Mouse (Mus musculus): ENCODE measurements around the gene Bcar3. TPM values are rescaled to one million over a fixed set of nuclear protein-coding genes. Genes with fewer than 3 reads are reported as not detected.
A peak's percentile ranks its signal among the peaks of the same experiment; 100 is the strongest.
"Not testable (repeated sequence)": the region's sequence is repeated elsewhere in the genome, so short reads cannot be mapped to it uniquely, and the experiment has no call there.

The Bcar3 gene
- 13.8 and 15.5 TPM in 2 replicates for polyA plus RNA-seq (2015; fragmentation: Nextera tagmentation; extraction: Ambion mirVana)

DNA sequence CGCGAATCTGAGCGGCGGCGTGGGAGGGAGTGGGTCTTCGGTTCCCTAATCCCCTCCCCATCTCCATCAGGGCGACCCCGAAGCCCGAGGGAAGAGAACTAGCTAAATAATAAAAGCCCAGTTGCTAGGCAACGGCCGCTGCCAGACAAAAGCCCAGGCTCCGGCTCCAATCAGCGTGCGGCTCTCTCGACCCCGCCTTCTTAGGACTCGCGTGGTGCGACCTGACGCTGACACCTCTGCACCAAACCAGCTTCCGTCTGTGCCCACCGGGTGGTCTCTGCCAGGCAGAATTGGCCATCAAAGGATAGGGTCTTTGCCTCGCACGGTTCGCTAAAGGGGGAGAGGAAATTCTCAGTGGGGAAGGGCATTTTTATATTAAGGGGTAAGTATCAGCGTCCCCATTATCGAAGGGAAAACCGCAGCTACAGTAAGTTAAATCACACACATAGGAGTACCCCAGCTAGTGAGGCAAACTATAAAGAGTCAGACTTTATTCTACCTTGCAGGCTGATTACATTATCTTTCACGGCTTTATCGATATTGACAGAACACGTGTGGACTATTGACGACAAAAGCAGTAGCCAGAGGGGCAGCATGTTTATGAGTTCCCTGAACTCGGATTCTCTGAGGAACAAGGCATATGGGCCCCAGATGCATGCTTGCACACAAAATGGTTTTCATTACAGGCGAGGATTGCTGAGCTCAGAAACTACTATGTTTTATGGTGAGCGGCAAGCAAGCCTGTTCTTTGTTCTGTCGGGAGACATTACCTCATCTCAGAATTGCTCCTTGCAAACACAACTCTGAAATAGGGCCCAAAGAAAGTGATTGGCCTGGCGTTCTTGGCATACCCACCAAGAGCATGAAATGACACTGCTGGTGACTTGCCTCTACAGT, at the start of gene Bcar3:
Gene Bcar3 (plus strand): TSS at position 183 of the 897 bp plus-strand sequence.
- peak within 1 kb of the TSS; percentile 97 for H3K27ac ChIP-seq
- H3K9ac ChIP-seq: peak within 1 kb of the TSS; percentile 80
- peak; percentile 69 for ATAC-seq (replicated peaks; ENCODE audit: low FRiP score)
- 6% methylated on average over 37 of the region's 37 CpGs for WGBS
- no peaks in the 10 kb centered on the region for H3K27me3 ChIP-seq
- H3K36me3 ChIP-seq: no peaks in the 10 kb centered on the region
- H3K4me2 ChIP-seq: peak within 1 kb of the TSS; percentile 68
- H3K4me1 ChIP-seq: peaks cover 20% of the 10 kb centered on the region
- no peaks in the 10 kb centered on the region for H3K9me3 ChIP-seq (replicated peaks)
- H3K4me3 ChIP-seq (replicated peaks): peak within 1 kb of the TSS; percentile 72

DNA sequence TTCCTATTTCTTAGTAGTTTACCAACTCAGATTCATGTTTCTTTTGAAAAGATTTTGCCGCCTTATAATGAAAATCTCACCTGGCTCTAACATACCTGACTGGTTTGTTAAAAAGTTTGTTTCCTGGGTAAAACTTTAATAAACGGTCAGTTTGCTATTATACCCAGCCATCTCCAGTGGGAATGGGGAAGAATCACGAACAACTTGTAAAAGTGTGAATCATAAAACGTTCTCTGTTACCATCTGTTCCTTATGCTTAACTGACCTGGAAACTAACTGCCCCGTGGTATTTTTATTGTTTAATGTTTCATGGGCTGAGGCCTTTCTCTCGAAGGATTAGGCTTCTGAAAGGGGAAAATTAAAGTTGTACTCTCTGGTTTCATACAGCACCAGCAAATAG, 49.2 kb upstream of the Bcar3 start:
- peak overlapping the region; percentile 95 for H3K4me3 ChIP-seq (replicated peaks)
- H3K9me3 ChIP-seq (replicated peaks): no peaks in the 10 kb centered on the region
- H3K27me3 ChIP-seq: no peaks in the 10 kb centered on the region
- H3K4me2 ChIP-seq: peak overlapping the region; percentile 87
- 45% methylated on average over 6 of the region's 6 CpGs for WGBS
- H3K4me1 ChIP-seq: peaks cover 24% of the 10 kb centered on the region
- no peaks in the 10 kb centered on the region for H3K36me3 ChIP-seq
- H3K27ac ChIP-seq: peak overlapping the region; percentile 75
- H3K9ac ChIP-seq: no peak overlapping the region
- no peak for ATAC-seq (replicated peaks; ENCODE audit: low FRiP score)

DNA sequence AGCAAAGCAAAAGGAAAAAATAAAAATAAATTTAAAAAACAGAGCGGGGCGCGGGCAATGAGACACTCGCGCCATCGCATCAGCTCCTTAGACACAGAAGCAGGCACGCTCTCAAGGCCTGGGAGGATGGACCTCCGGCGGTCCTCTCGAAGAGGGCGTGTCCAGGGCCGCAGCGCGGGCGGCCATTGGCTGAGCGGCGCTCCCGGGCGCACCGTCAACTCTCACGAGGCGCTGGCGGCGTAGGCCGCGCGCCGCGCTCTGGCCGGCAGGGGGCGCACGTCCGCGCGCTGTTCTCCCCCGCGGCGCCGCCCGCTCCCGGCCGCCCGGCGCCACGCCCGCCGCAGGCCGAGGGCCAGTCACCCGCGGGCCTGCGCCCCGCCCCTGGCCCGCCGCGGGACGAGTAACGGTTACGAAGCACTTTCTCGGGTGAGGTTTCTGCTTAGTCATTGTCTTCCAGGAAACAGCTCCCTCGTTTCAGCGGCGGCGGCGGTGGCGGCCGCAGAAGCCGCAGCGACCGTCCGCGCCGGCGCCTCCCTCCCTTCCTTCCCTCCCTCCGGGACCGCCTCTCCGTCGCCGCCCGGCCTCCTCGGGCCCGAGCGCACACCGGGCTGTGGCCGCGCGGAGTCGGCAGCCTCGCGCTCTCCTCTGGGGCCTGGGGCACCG, 48.6 kb upstream of the Bcar3 start, which contains the start of gene Gclm:
Gene Gclm (plus strand): TSS at position 343 of the 663 bp plus-strand sequence.
- H3K27me3 ChIP-seq: no peaks in the 10 kb centered on the region
- peak within 1 kb of the TSS; percentile 95 for H3K4me3 ChIP-seq (replicated peaks)
- peak within 1 kb of the TSS; percentile 87 for H3K9ac ChIP-seq
- no peaks in the 10 kb centered on the region for H3K36me3 ChIP-seq
- no peaks in the 10 kb centered on the region for H3K9me3 ChIP-seq (replicated peaks)
- peak; percentile 99 for ATAC-seq (replicated peaks; ENCODE audit: low FRiP score)
- under 1% methylated on average over 86 of the region's 90 CpGs for WGBS
- H3K27ac ChIP-seq: peak within 1 kb of the TSS; percentile 95
- H3K4me1 ChIP-seq: peaks cover 24% of the 10 kb centered on the region
- peak within 1 kb of the TSS; percentile 87 for H3K4me2 ChIP-seq

DNA sequence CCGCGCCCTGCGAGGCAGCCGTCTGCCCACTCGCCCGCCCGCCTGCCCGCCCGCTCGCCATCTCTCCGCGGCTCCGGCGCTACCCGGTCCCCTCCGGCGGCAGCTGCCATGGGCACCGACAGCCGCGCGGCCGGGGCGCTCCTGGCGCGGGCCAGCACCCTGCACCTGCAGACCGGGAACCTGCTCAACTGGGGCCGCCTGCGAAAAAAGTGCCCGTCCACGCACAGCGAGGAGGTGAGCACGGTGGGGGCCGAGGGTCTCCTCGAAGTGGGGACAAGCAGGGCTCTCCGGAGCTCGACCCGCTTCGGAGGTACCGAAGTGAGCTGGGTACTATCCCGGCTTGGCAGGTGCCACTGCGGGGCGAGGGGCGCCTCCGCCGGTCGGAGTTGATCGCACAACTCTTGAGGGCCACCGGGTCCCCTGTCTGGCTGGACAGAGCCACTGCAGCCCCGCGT, 48.0 kb upstream of the Bcar3 start:
- no peaks in the 10 kb centered on the region for H3K36me3 ChIP-seq
- WGBS: under 1% methylated on average over 42 of the region's 50 CpGs
- ATAC-seq (replicated peaks; ENCODE audit: low FRiP score): peak; percentile 52

DNA sequence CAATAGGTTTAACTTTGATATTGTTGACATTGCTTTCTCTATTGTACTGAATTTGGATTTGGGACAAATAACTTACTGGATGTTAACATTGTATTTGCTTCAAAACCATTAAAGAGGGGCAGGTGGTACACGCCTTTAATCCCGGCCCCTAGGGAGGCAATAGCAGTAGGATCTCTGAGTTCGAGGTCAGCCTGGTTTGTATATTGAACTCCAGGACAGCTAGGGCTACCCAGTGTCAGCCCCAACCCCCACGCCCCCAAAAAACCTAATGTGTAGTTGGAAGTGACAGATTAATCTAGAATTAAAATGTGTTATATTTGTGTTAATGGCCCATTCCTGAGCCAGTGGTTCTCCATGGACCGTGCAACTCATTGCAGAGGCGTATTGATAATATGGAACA, 47.5 kb upstream of the Bcar3 start:
- ATAC-seq (replicated peaks; ENCODE audit: low FRiP score): no peak
- H3K9me3 ChIP-seq (replicated peaks): no peaks in the 10 kb centered on the region
- H3K4me2 ChIP-seq: peak overlapping the region; percentile 87
- peak overlapping the region; percentile 95; the same call in 1 of the 2 replicates for H3K27ac ChIP-seq
- H3K4me3 ChIP-seq (replicated peaks): peak overlapping the region; percentile 95
- H3K36me3 ChIP-seq: no peaks in the 10 kb centered on the region
- H3K4me1 ChIP-seq: peaks cover 24% of the 10 kb centered on the region
- no peaks in the 10 kb centered on the region for H3K27me3 ChIP-seq
- H3K9ac ChIP-seq: peak overlapping the region; percentile 87
- WGBS: 24% methylated on average over 6 of the region's 6 CpGs

More for the DNA sequence above, 48.0 kb upstream of the Bcar3 start:
- no peaks in the 10 kb centered on the region for H3K27me3 ChIP-seq
- H3K27ac ChIP-seq: peak overlapping the region; percentile 95
- H3K4me1 ChIP-seq: peaks cover 24% of the 10 kb centered on the region
- H3K9me3 ChIP-seq (replicated peaks): no peaks in the 10 kb centered on the region
- H3K4me3 ChIP-seq (replicated peaks): peak overlapping the region; percentile 95
- H3K9ac ChIP-seq: peak overlapping the region; percentile 87
- H3K4me2 ChIP-seq: peak overlapping the region; percentile 87

DNA sequence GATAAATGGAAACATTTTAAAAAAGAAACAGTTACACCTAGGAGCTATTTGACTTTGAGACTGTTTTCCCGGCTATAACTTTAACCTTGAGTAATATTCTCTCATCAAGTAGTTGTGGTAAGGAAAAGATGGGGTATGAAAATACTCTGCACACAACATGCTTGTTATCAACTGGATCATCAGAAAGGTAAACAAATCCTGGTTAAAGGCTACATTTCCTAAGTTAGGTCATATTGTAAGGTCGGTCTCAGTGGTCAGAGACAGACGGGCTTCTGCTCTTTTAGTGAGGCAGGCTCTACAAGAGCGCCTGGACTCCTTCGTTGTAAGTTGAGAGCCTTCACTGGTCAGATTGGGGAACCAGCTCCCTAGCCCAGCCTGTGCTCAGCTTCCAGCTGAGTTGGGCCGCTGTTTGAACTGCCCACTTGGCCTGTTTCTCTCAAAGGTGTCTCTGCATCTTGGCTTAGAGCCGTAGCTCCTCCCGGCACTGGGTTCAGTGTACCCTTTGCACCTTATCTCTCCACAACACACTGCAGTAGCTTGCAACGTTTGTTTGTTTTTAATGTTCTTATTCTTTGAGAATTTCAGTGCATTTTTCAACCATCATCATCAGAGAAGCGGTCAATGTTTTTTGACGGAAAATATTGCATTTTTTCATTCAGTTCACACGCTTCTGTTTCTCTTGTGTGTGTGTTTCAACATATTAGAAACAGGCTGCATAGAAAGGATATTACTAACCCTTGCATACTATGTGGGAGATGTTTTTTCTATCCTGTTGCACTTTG, 46.8 kb upstream of the Bcar3 start:
- H3K9ac ChIP-seq: peak overlapping the region; percentile 2; the same call in 1 of the 2 replicates
- H3K4me3 ChIP-seq (replicated peaks): peak overlapping the region; percentile 95
- H3K4me1 ChIP-seq: peaks cover 24% of the 10 kb centered on the region
- no peaks in the 10 kb centered on the region for H3K27me3 ChIP-seq
- no peaks in the 10 kb centered on the region for H3K36me3 ChIP-seq
- no peaks in the 10 kb centered on the region for H3K9me3 ChIP-seq (replicated peaks)
- 62% methylated on average over 12 of the region's 12 CpGs for WGBS
- H3K4me2 ChIP-seq: peak overlapping the region; percentile 87
- no peak overlapping the region for H3K27ac ChIP-seq
- no peak for ATAC-seq (replicated peaks; ENCODE audit: low FRiP score)

DNA sequence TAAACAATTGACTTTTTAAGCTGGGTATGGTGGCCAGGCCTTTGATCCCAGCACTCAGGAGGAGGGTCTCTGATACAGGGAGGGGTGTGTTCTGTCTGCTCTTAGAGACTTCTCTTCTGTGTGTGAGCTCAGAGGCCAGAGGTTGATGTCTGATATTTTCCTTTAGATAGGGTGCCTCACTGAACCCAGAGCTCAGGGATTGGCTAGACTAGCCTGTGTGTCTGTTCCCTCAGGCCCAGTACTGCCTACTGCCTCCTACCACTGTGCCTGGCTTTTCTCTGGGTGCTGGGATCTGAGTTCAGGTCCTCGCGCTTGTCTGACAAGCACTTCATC, 46.2 kb upstream of the Bcar3 start:
- H3K36me3 ChIP-seq: no peaks in the 10 kb centered on the region
- H3K9me3 ChIP-seq (replicated peaks): no peaks in the 10 kb centered on the region
- 0 out of 2 replicates have a peak overlapping the region, but pooled peaks have one; percentile 87 for H3K4me2 ChIP-seq
- no peak for ATAC-seq (replicated peaks; ENCODE audit: low FRiP score)
- H3K9ac ChIP-seq: no peak overlapping the region
- no peak overlapping the region for H3K27ac ChIP-seq
- WGBS: 100% methylated on average over 2 of the region's 2 CpGs
- H3K4me3 ChIP-seq (replicated peaks): peak overlapping the region; percentile 95; the same call in 1 of the 2 replicates
- H3K27me3 ChIP-seq: no peaks in the 10 kb centered on the region
- H3K4me1 ChIP-seq: peaks cover 24% of the 10 kb centered on the region

DNA sequence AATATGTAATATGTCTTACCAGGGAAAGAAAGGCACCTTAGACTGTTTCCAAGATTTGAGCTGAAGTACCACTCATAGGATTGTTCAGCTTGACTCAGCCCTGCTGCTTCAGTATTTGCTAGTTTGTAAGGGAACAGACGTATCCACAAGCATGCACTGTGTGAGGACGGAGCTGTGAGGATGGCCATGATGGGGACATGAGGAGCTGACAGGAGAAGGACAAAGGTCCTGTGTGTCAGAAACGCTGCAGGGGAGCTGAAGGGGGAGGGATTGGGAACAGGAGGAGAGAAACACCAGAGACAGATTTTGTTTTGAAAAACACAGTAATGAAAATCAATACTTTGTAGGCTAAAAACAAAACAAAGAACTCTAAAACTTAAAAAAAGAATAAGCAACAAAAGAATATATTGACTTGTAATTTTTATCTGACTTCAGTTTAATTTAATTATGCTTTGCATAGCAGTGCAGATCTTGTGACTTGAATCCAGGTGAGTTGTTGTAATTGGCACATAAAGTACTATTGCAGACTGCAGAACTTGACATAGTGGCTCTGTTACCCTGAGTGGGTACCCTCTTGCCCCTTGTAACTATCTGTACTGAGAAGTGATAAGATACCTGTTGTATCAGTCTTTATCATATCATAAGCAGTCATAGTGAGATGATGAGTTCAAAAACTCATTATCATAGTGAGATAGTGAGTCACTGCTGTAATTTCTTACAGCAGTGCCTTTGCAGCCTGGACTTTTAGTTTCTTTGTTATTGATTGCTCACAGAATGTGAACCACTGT, 41.3 kb upstream of the Bcar3 start:
- Histone ChIP-seq H3K9ac (no peak overlapping the region), H3K4me2 (no peak overlapping the region), H3K4me1 (no peaks in the 10 kb centered on the region), H3K4me3 (replicated peaks) (no peak overlapping the region), H3K9me3 (replicated peaks) (no peaks in the 10 kb centered on the region), H3K36me3 (peaks cover 3% of the 10 kb centered on the region; the same call in 1 of the 2 replicates), H3K27ac (no peak overlapping the region), H3K27me3 (no peaks in the 10 kb centered on the region)
- no peak for ATAC-seq (replicated peaks; ENCODE audit: low FRiP score)
- 60% methylated on average over 3 of the region's 3 CpGs for WGBS

DNA sequence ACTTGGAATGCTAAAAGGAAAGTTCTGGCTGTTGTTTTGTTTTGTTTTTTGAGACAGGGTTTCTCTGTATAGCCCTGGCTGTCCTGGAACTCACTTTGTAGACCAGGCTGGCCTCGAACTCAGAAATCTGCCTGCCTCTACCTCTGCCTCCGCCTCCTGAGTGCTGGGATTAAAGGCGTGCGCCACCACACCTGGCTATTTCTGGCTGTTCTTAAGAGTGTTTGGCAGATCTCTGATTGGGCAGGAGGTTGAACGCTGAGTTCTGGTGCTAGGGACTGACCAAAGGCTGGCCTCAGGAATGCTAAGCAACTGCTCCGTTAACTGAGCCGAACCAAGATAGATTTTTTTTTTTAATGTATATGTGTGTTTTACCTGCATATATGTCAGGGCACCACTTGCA, 39.9 kb upstream of the Bcar3 start:
- WGBS: 87% methylated on average over 7 of the region's 7 CpGs
- not testable (repeated sequence) for ATAC-seq (replicated peaks; ENCODE audit: low FRiP score); H3K27ac ChIP-seq; H3K9ac ChIP-seq; H3K4me3 ChIP-seq (replicated peaks); H3K4me2 ChIP-seq; H3K4me1 ChIP-seq; H3K9me3 ChIP-seq (replicated peaks); H3K27me3 ChIP-seq
- peaks cover 12% of the 10 kb centered on the region; the same call in 1 of the 2 replicates for H3K36me3 ChIP-seq

DNA sequence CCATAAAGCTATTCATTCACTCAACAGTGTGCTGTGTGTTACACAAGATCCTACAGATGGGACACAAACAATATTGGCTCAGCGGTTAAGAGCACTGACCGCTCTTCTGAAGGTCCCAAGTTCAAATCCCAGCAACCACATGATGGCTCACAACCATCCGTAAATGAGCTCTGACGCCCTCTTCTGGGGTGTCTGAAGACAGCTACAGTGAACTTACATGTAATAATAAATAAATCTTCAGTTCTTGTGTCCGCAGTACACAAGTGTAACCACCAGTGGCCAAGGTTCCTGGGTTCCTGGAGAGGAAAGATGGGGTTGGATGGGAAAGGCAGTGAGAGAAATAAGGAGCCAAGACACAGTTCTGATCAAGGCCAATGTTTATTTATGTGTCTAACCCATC, 23.9 kb upstream of the Bcar3 start:
- H3K36me3 ChIP-seq: peaks cover 13% of the 10 kb centered on the region
- no peak overlapping the region for H3K9ac ChIP-seq
- peaks cover 3% of the 10 kb centered on the region for H3K4me1 ChIP-seq
- no peak overlapping the region for H3K4me3 ChIP-seq (replicated peaks)
- WGBS: 76% methylated on average over 5 of the region's 5 CpGs
- no peaks in the 10 kb centered on the region for H3K9me3 ChIP-seq (replicated peaks)
- no peaks in the 10 kb centered on the region for H3K27me3 ChIP-seq
- ATAC-seq (replicated peaks; ENCODE audit: low FRiP score): no peak
- H3K27ac ChIP-seq: no peak overlapping the region
- no peak overlapping the region for H3K4me2 ChIP-seq

DNA sequence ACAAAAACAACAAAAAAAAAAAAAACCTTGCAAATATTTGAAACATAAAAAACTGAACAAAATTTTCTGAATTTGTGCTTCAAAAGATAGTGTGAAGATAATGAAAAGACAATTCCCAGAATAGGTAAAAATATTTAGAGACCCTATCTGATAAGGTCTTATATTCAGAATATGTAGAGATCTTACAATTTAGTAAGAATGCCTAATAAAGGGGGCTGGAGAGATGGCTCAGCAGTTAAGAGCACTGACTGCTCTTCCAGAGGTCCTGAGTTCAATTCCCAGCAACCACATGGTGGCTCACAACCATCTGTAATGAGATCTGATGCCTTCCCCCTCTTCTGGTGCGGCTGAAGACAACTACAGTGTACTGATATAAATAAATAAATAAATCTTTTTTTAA, 21.4 kb upstream of the Bcar3 start:
- H3K9ac ChIP-seq; H3K4me3 ChIP-seq (replicated peaks); H3K9me3 ChIP-seq (replicated peaks); H3K27me3 ChIP-seq; H3K27ac ChIP-seq; ATAC-seq (replicated peaks; ENCODE audit: low FRiP score); H3K4me2 ChIP-seq: not testable (repeated sequence)
- WGBS: 69% methylated on average over 1 of the region's 1 CpGs
- peaks cover 25% of the 10 kb centered on the region for H3K36me3 ChIP-seq
- H3K4me1 ChIP-seq: peaks cover 29% of the 10 kb centered on the region

Data from kidney, embryonic 15.5 days (tissue).